Mouse (Mus musculus): ENCODE results near the gene Smim6. TPM values are rescaled to one million over a fixed set of nuclear protein-coding genes. Genes with fewer than 3 reads are reported as not detected.

Smim6 gene
- polyA plus RNA-seq, 1 experiment from 2014 or later: 0.18 TPM

- Histone ChIP-seq H3K9ac (ENCODE audit: low read length) (no peak overlapping the region), H3K9me3 (replicated peaks; ENCODE audit: control insufficient read depth, low read length) (no peaks in the 10 kb centered on the region), H3K27ac (ENCODE audit: low read depth, low read length) (no peak overlapping the region), H3K4me1 (ENCODE audit: control insufficient read depth, insufficient read depth, low read length) (no peaks in the 10 kb centered on the region), H3K4me2 (ENCODE audit: low read length) (no peak overlapping the region), H3K4me3 (ENCODE audit: low read depth, low read length) (no peak overlapping the region), H3K36me3 (ENCODE audit: control insufficient read depth, insufficient read depth, low read length) (peaks cover 49% of the 10 kb centered on the region), H3K27me3 (replicated peaks; ENCODE audit: control insufficient read depth, insufficient read depth, low read length) (no peaks in the 10 kb centered on the region)
- WGBS: 43% methylated on average over 6 of the region's 6 CpGs
- DNase-seq (ENCODE audit: low spot score) (peak; percentile 70), ATAC-seq (no peak)
Measured at GRCm38 (mm10) chr11:115920110-115920818, 8.4 kb downstream of the Smim6 start.

DNA sequence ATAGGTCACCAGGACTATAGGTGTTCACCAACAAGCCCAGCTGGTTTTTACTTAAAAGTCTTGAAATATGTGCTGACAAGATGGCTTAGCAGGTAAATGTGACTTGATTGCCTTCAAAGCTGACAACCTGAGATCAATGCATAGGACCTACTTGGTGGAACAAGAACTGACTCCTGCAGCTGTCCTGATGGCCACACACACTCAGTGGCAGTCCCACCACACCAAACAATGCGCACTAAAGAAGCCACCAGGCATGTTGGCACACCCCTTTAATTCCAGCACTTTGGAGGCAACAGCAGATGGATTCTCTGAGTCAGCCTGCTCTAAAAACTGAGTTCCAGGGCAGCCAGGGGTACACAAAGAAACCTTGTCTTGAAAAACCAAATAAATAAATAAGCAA, 10.2 kb downstream of the Smim6 start:
- Histone ChIP-seq H3K4me2 (ENCODE audit: low read length) (no peak overlapping the region), H3K9me3 (replicated peaks; ENCODE audit: control insufficient read depth, low read length) (no peaks in the 10 kb centered on the region), H3K27ac (ENCODE audit: low read depth, low read length) (no peak overlapping the region), H3K4me3 (ENCODE audit: low read depth, low read length) (no peak overlapping the region), H3K27me3 (replicated peaks; ENCODE audit: control insufficient read depth, insufficient read depth, low read length) (no peaks in the 10 kb centered on the region), H3K36me3 (ENCODE audit: control insufficient read depth, insufficient read depth, low read length) (peaks cover 39% of the 10 kb centered on the region), H3K4me1 (ENCODE audit: control insufficient read depth, insufficient read depth, low read length) (no peaks in the 10 kb centered on the region), H3K9ac (ENCODE audit: low read length) (no peak overlapping the region)
- 100% methylated on average over 1 of the region's 1 CpGs for WGBS
- DNase-seq (ENCODE audit: low spot score): no peak
- no peak for ATAC-seq

DNA sequence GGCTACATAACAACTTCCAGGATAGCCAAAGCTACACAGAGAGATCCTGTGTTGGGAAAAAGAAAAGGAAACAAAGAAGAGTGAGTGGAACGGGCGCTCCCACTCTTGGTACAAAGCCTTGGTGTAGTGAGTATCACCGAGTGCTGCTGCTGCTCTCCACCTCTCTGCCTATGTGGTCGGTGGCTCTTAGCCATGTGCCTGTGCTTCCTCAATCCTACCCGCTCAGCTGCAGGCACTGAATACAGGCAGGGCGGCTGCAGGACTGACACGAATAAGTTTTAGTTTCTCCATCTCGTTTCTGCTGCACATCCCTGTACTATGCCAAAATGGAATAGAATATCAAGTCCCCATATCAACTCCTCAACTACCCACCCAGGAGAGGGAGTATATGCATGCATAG, 17.2 kb downstream of the Smim6 start:
- Histone ChIP-seq H3K9me3 (replicated peaks; ENCODE audit: control insufficient read depth, low read length) (no peaks in the 10 kb centered on the region), H3K36me3 (ENCODE audit: control insufficient read depth, insufficient read depth, low read length) (peaks cover 26% of the 10 kb centered on the region), H3K4me2 (ENCODE audit: low read length) (no peak overlapping the region), H3K27ac (ENCODE audit: low read depth, low read length) (no peak overlapping the region), H3K4me1 (ENCODE audit: control insufficient read depth, insufficient read depth, low read length) (peaks cover 8% of the 10 kb centered on the region), H3K27me3 (replicated peaks; ENCODE audit: control insufficient read depth, insufficient read depth, low read length) (no peaks in the 10 kb centered on the region), H3K4me3 (ENCODE audit: low read depth, low read length) (no peak overlapping the region), H3K9ac (ENCODE audit: low read length) (no peak overlapping the region)
- DNase-seq (ENCODE audit: low spot score): no peak
- 93% methylated on average over 8 of the region's 8 CpGs for WGBS
- no peak for ATAC-seq

DNA sequence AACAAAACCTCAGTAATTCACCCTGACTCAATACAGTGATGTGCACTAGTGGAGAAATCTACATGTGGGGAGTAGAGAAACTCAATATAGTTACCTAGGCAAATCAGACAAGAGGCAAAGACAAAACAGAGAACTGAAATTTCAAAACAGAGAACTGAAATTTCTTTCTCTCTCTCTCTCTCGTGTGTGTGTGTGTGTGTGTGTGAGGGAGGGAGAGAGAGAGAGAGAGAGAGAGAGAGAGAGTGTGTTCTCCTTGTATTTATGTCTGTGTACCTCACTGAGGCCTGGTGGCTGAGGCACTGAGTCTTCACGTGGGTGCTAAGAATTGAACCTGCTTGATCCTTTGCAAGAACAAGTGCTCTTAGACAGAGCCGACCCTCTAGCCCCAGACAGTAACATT, 18.0 kb downstream of the Smim6 start:
- WGBS: 59% methylated on average over 3 of the region's 3 CpGs

GRCm38 (mm10) chr11:115931235-115931634, 19.4 kb downstream of the Smim6 start:
- WGBS: 69% methylated on average over 3 of the region's 3 CpGs
- H3K9ac ChIP-seq (ENCODE audit: low read length): no peak overlapping the region
- H3K4me2 ChIP-seq (ENCODE audit: low read length): no peak overlapping the region

More for the DNA sequence above, 18.0 kb downstream of the Smim6 start:
- Histone ChIP-seq H3K9me3 (replicated peaks; ENCODE audit: control insufficient read depth, low read length) (no peaks in the 10 kb centered on the region), H3K4me3 (ENCODE audit: low read depth, low read length) (no peak overlapping the region), H3K36me3 (ENCODE audit: control insufficient read depth, insufficient read depth, low read length) (peaks cover 22% of the 10 kb centered on the region), H3K4me2 (ENCODE audit: low read length) (no peak overlapping the region), H3K27ac (ENCODE audit: low read depth, low read length) (no peak overlapping the region), H3K27me3 (replicated peaks; ENCODE audit: control insufficient read depth, insufficient read depth, low read length) (no peaks in the 10 kb centered on the region), H3K4me1 (ENCODE audit: control insufficient read depth, insufficient read depth, low read length) (peaks cover 16% of the 10 kb centered on the region), H3K9ac (ENCODE audit: low read length) (no peak overlapping the region)
- DNase-seq (ENCODE audit: low spot score) (no peak), ATAC-seq (no peak)

DNA sequence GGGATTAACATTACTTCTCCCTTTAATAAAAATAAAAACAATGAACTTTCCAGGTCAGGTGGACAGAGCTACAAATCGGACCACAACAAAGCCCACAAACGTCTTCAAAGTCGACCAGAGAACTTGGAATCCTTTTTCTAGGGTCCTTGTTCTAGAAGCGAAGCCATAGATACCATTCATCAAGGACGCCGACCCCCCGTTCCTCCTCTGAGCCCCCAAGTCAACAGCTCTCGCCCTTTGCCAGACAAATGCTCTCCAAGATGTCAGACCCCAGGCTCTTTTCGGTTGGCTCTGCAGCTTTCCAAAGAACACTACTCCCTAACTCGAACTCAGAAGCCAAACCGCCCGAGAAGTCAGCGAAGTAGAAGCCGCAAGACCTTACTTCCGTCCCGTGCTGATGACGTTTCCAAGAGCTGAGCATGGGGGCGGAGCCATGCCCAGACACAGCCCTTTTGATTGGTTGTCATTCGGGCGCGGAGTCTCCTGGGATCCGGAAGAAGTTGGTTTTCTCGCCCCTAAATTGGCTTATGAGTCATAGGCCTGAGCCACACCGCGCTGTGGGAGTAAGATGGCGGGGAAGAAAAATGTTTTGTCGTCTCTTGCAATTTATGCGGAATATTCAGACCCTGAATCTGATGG, 21.4 kb downstream of the Smim6 start, which contains the start of the genes Sap30bp and Recql5:
Gene Sap30bp, plus strand, starts transcription at position 175 of the 639 bp plus-strand sequence.
Gene Recql5, minus strand, starts transcription at position 370 of the 639 bp plus-strand sequence.
- Histone ChIP-seq H3K4me1 (ENCODE audit: control insufficient read depth, insufficient read depth, low read length) (peaks cover 17% of the 10 kb centered on the region), H3K36me3 (ENCODE audit: control insufficient read depth, insufficient read depth, low read length) (peaks cover 29% of the 10 kb centered on the region), H3K4me2 (ENCODE audit: low read length) (peak within 1 kb of the TSS; percentile 95), H3K27me3 (replicated peaks; ENCODE audit: control insufficient read depth, insufficient read depth, low read length) (no peaks in the 10 kb centered on the region), H3K9ac (ENCODE audit: low read length) (peak within 1 kb of the TSS; percentile 81), H3K9me3 (replicated peaks; ENCODE audit: control insufficient read depth, low read length) (no peaks in the 10 kb centered on the region), H3K4me3 (ENCODE audit: low read depth, low read length) (peak within 1 kb of the TSS; percentile 91), H3K27ac (ENCODE audit: low read depth, low read length) (peak within 1 kb of the TSS; percentile 45; the same call in 1 of the 2 replicates)
- DNase-seq (ENCODE audit: low spot score): peak; percentile 99
- ATAC-seq: peak; percentile 100
- under 1% methylated on average over 28 of the region's 28 CpGs for WGBS

More at GRCm38 (mm10) chr11:115931235-115931634, 19.4 kb downstream of the Smim6 start:
- H3K36me3 ChIP-seq (ENCODE audit: control insufficient read depth, insufficient read depth, low read length): peaks cover 28% of the 10 kb centered on the region
- H3K27ac ChIP-seq (ENCODE audit: low read depth, low read length): no peak overlapping the region
- no peaks in the 10 kb centered on the region for H3K27me3 ChIP-seq (replicated peaks; ENCODE audit: control insufficient read depth, insufficient read depth, low read length)
- DNase-seq (ENCODE audit: low spot score): no peak
- no peak overlapping the region for H3K4me3 ChIP-seq (ENCODE audit: low read depth, low read length)
- peaks cover 17% of the 10 kb centered on the region for H3K4me1 ChIP-seq (ENCODE audit: control insufficient read depth, insufficient read depth, low read length)
- no peaks in the 10 kb centered on the region for H3K9me3 ChIP-seq (replicated peaks; ENCODE audit: control insufficient read depth, low read length)
- no peak for ATAC-seq

GRCm38 (mm10) chr11:115933747-115934110, 21.9 kb downstream of the Smim6 start:
- peak overlapping the region; percentile 45; the same call in 1 of the 2 replicates for H3K27ac ChIP-seq (ENCODE audit: low read depth, low read length)
- no peak for DNase-seq (ENCODE audit: low spot score)

GRCm38 (mm10) chr11:115939690-115940329, 28.0 kb downstream of the Smim6 start:
- Histone ChIP-seq H3K9me3 (replicated peaks; ENCODE audit: control insufficient read depth, low read length) (no peaks in the 10 kb centered on the region), H3K36me3 (ENCODE audit: control insufficient read depth, insufficient read depth, low read length) (peaks cover 86% of the 10 kb centered on the region)
- ATAC-seq: no peak

More at GRCm38 (mm10) chr11:115933747-115934110, 21.9 kb downstream of the Smim6 start:
- Histone ChIP-seq H3K4me3 (ENCODE audit: low read depth, low read length) (peak overlapping the region; percentile 91), H3K9ac (ENCODE audit: low read length) (peak overlapping the region; percentile 81), H3K36me3 (ENCODE audit: control insufficient read depth, insufficient read depth, low read length) (peaks cover 32% of the 10 kb centered on the region), H3K4me1 (ENCODE audit: control insufficient read depth, insufficient read depth, low read length) (peaks cover 17% of the 10 kb centered on the region), H3K9me3 (replicated peaks; ENCODE audit: control insufficient read depth, low read length) (no peaks in the 10 kb centered on the region), H3K4me2 (ENCODE audit: low read length) (peak overlapping the region; percentile 94), H3K27me3 (replicated peaks; ENCODE audit: control insufficient read depth, insufficient read depth, low read length) (no peaks in the 10 kb centered on the region)
- ATAC-seq: peak; percentile 61
- 1% methylated on average over 16 of the region's 16 CpGs for WGBS

More at GRCm38 (mm10) chr11:115939690-115940329, 28.0 kb downstream of the Smim6 start:
- Histone ChIP-seq H3K27me3 (replicated peaks; ENCODE audit: control insufficient read depth, insufficient read depth, low read length) (no peaks in the 10 kb centered on the region), H3K27ac (ENCODE audit: low read depth, low read length) (no peak overlapping the region), H3K9ac (ENCODE audit: low read length) (no peak overlapping the region), H3K4me2 (ENCODE audit: low read length) (no peak overlapping the region), H3K4me1 (ENCODE audit: control insufficient read depth, insufficient read depth, low read length) (peaks cover under 1% of the 10 kb centered on the region), H3K4me3 (ENCODE audit: low read depth, low read length) (no peak overlapping the region)
- WGBS: 35% methylated on average over 6 of the region's 6 CpGs
- DNase-seq (ENCODE audit: low spot score): peak; percentile 86
